Mouse (Mus musculus) small intestine, adult 2 months (tissue): Measurements from ENCODE around the gene Palm2. TPM values are rescaled to one million over a fixed set of nuclear protein-coding genes. Genes with fewer than 3 reads are reported as not detected.

Experiments
- H3K27ac ChIP-seq: fragments of 200-500 bp; 2 replicates; pipeline ENCODE4 v1.5.1; 2012; ENCODE audit warnings: low read depth, low read length, control low read depth, inconsistent platforms; ENCODE audit not compliant: insufficient read depth
- H3K27me3 ChIP-seq: fragments of 200-500 bp; 2 replicates; pipeline ENCODE4 v1.6.1; 2012; ENCODE audit warnings: mild to moderate bottlenecking, moderate library complexity, low read length, inconsistent platforms; ENCODE audit not compliant: control insufficient read depth, insufficient read depth
- H3K36me3 ChIP-seq: fragments of 200-500 bp; 2 replicates; pipeline ENCODE4 v1.6.1; 2012; ENCODE audit warnings: mild to moderate bottlenecking, low read length, control low read depth, inconsistent platforms; ENCODE audit not compliant: control insufficient read depth, insufficient read depth
- H3K4me1 ChIP-seq: fragments of 200-500 bp; 2 replicates; pipeline ENCODE4 v1.6.1; 2012; ENCODE audit warnings: low read length, inconsistent platforms, mixed read lengths; ENCODE audit not compliant: control insufficient read depth, insufficient read depth, insufficient read length
- H3K4me3 ChIP-seq: fragments of 200-500 bp; 2 replicates; pipeline ENCODE4 v1.5.1; 2012; ENCODE audit warnings: low read depth, mild to moderate bottlenecking, control low read depth, inconsistent platforms, low read length, moderate library complexity
- CTCF ChIP-seq: fragments of 200-500 bp; IDR thresholded peaks from 2 replicates; pipeline ENCODE4 v1.5.1; 2012; ENCODE audit warnings: low read depth, mild to moderate bottlenecking, control low read depth, inconsistent platforms, low read length, moderate library complexity, mixed read lengths; ENCODE audit not compliant: insufficient replicate concordance, insufficient read length; ENCODE audit errors: extremely low read depth
- POLR2A ChIP-seq: fragments of 200-500 bp; IDR thresholded peaks from 2 replicates; pipeline ENCODE4 v1.6.1; 2012; ENCODE audit warnings: low read depth, mild to moderate bottlenecking, control low read depth, inconsistent platforms, low read length, moderate library complexity
- WGBS: fragments of 180-500 bp; shearing (Covaris S2); methylation state at CpG from one replicate; pipeline ENCODE4 v1.1.7; 2018; 5-methylcytosine and 5-hydroxymethylcytosine counted together
- polyA plus RNA-seq: library from polyadenylated mRNA; depleted of rRNA; stranded (reverse); fragments of >200 nt; gene quantifications from 2 replicates; pipeline ENCODE4 v1.2.3, GENCODE M21; 2012

Gene Palm2
- polyA plus RNA-seq, 1 experiment, result 0.04 TPM

GRCm38 (mm10) chr4:57732351-57732750 is 298.3 kb downstream of the Palm2 start:
- TF ChIP-seq POLR2A (no peak), CTCF (no peak)
- H3K4me3 ChIP-seq, result no peak overlapping the region
- 69% methylated on average over 5 of the region's 5 CpGs for WGBS
- H3K27me3 ChIP-seq, result no peaks in the 10 kb centered on the region
- no peaks in the 10 kb centered on the region for H3K4me1 ChIP-seq
- H3K27ac ChIP-seq, result no peak overlapping the region
- H3K36me3 ChIP-seq, result no peaks in the 10 kb centered on the region

- no peak for TF ChIP-seq POLR2A
- no peak for TF ChIP-seq CTCF
- H3K4me1 ChIP-seq, result no peaks in the 10 kb centered on the region
These were observed 299.4 kb downstream of the Palm2 start for GRCm38 (mm10) chr4:57733445-57733844.

GRCm38 (mm10) chr4:57735426-57735825 is 301.4 kb downstream of the Palm2 start:
- WGBS, result 87% methylated on average over 5 of the region's 5 CpGs
- H3K36me3 ChIP-seq, result no peaks in the 10 kb centered on the region
- no peak overlapping the region for H3K4me3 ChIP-seq
- TF ChIP-seq POLR2A (no peak), CTCF (no peak)
- no peak overlapping the region for H3K27ac ChIP-seq
- H3K4me1 ChIP-seq, result no peaks in the 10 kb centered on the region
- no peaks in the 10 kb centered on the region for H3K27me3 ChIP-seq

More at GRCm38 (mm10) chr4:57733445-57733844, 299.4 kb downstream of the Palm2 start:
- H3K27ac ChIP-seq, result no peak overlapping the region
- H3K27me3 ChIP-seq, result no peaks in the 10 kb centered on the region
- no peak overlapping the region for H3K4me3 ChIP-seq
- WGBS, result 48% methylated on average over 3 of the region's 3 CpGs
- no peaks in the 10 kb centered on the region for H3K36me3 ChIP-seq

- Histone ChIP-seq H3K27ac (no peak overlapping the region), H3K4me1 (no peaks in the 10 kb centered on the region), H3K27me3 (no peaks in the 10 kb centered on the region), H3K4me3 (no peak overlapping the region), H3K36me3 (no peaks in the 10 kb centered on the region)
- no peak for TF ChIP-seq CTCF
- no peak for TF ChIP-seq POLR2A
- WGBS, result 60% methylated on average over 8 of the region's 8 CpGs
These were observed 305.0 kb downstream of the Palm2 start for GRCm38 (mm10) chr4:57738856-57739552.

- Histone ChIP-seq H3K27me3 (no peaks in the 10 kb centered on the region), H3K36me3 (no peaks in the 10 kb centered on the region), H3K4me1 (no peaks in the 10 kb centered on the region), H3K27ac (no peak overlapping the region), H3K4me3 (no peak overlapping the region)
- TF ChIP-seq POLR2A, result no peak
- TF ChIP-seq CTCF, result no peak
- 59% methylated on average over 11 of the region's 11 CpGs for WGBS
These were observed 309.4 kb downstream of the Palm2 start for GRCm38 (mm10) chr4:57743325-57743929.

GRCm38 (mm10) chr4:57750651-57751050 is 316.6 kb downstream of the Palm2 start:
- 28% methylated on average over 4 of the region's 4 CpGs for WGBS
- TF ChIP-seq CTCF (no peak), POLR2A (no peak)
- H3K4me1 ChIP-seq, result no peaks in the 10 kb centered on the region
- H3K4me3 ChIP-seq, result no peak overlapping the region
- no peaks in the 10 kb centered on the region for H3K27me3 ChIP-seq
- H3K27ac ChIP-seq, result no peak overlapping the region
- no peaks in the 10 kb centered on the region for H3K36me3 ChIP-seq

GRCm38 (mm10) chr4:57751054-57751453 is 317.0 kb downstream of the Palm2 start:
- 37% methylated on average over 4 of the region's 4 CpGs for WGBS
- TF ChIP-seq POLR2A (no peak), CTCF (no peak)
- Histone ChIP-seq H3K36me3 (no peaks in the 10 kb centered on the region), H3K27ac (no peak overlapping the region), H3K27me3 (no peaks in the 10 kb centered on the region), H3K4me1 (no peaks in the 10 kb centered on the region), H3K4me3 (no peak overlapping the region)

GRCm38 (mm10) chr4:57751566-57751965 is 317.5 kb downstream of the Palm2 start:
- Histone ChIP-seq H3K36me3 (no peaks in the 10 kb centered on the region), H3K27me3 (no peaks in the 10 kb centered on the region), H3K4me1 (no peaks in the 10 kb centered on the region), H3K27ac (no peak overlapping the region), H3K4me3 (no peak overlapping the region)
- 92% methylated on average over 11 of the region's 11 CpGs for WGBS
- TF ChIP-seq POLR2A (no peak), CTCF (no peak)
